Mouse (Mus musculus): Measurements from ENCODE around the gene Arhgap15.

DNA sequence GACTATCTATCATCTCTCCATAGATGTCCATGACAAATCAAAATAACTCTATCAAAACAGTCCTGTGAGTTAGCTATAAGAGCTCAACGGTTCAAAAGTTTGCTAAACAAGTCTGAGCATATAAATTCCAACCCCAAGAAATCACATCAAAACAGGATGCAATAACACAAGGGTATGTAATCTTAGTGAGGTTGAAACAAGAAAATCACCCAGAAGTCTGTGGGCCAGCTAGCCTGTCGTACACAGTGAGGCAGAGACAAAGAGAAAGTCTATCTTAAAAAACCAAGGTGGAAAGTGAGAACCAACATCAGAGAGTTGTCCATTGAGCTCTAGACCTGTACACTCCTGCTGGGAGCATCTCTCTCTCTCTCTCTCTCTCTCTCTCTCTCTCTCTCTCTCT is 8.0 kb downstream of the Arhgap15 start:
- TF ChIP-seq CTCF (IDR thresholded peaks at IDR 0.05; ENCODE audit: low read depth) (no peak), EP300 (IDR thresholded peaks at IDR 0.05; ENCODE audit: low read depth) (no peak)
